Mouse (Mus musculus) lung, embryonic 15.5 days (tissue): Measurements from ENCODE around the gene Ctc1. TPM values are rescaled to one million over a fixed set of nuclear protein-coding genes. Genes with fewer than 3 reads are reported as not detected.

Source experiments
- ATAC-seq: fragments of 200-750 bp; cut with Nextera tagmentation; 2 replicates; pipeline ENCODE4 v1.8.0; 2017; ENCODE audit warnings: moderate number of reproducible peaks, borderline replicate concordance; ENCODE audit not compliant: low FRiP score, low TSS enrichment; ENCODE audit errors: extremely low read depth
- H3K27ac ChIP-seq: fragments of 300-500 bp; sonication (generic); 2 replicates; pipeline ENCODE4 v1.5.1; 2015; ENCODE audit warnings: moderate library complexity, mild to moderate bottlenecking, inconsistent platforms
- H3K27me3 ChIP-seq: fragments of 300-500 bp; sonication (generic); 2 replicates; pipeline ENCODE4 v1.6.1; 2015; ENCODE audit warnings: inconsistent platforms
- H3K36me3 ChIP-seq: fragments of 300-500 bp; sonication (generic); 2 replicates; pipeline ENCODE4 v1.6.1; 2015; ENCODE audit warnings: inconsistent platforms
- H3K4me1 ChIP-seq: fragments of 300-500 bp; sonication (generic); 2 replicates; pipeline ENCODE4 v1.6.1; 2015; ENCODE audit warnings: inconsistent platforms
- H3K4me2 ChIP-seq: fragments of 300-500 bp; sonication (generic); 2 replicates; pipeline ENCODE4 v1.6.1; 2015; ENCODE audit warnings: inconsistent platforms, mild to moderate bottlenecking, moderate library complexity
- H3K4me3 ChIP-seq: fragments of 300-500 bp; sonication (generic); 2 replicates; pipeline ENCODE4 v1.5.1; 2015; ENCODE audit warnings: mild to moderate bottlenecking, inconsistent platforms
- H3K9ac ChIP-seq: fragments of 300-500 bp; sonication (generic); 2 replicates; pipeline ENCODE4 v1.6.1; 2015; ENCODE audit warnings: inconsistent platforms
- H3K9me3 ChIP-seq: fragments of 300-500 bp; sonication (generic); 2 replicates; pipeline ENCODE4 v1.6.1; 2016; ENCODE audit warnings: inconsistent platforms
- WGBS: fragments of 180-500 bp; shearing (Covaris S2); methylation state at CpG from one replicate; pipeline ENCODE4 v1.1.7; 2015; 5-methylcytosine and 5-hydroxymethylcytosine counted together
- polyA plus RNA-seq: library from polyadenylated mRNA; unstranded; fragments of >200 nt; fragmentation: Nextera tagmentation; extraction: Ambion mirVana; gene quantifications from 2 replicates; pipeline ENCODE4 v1.2.1, GENCODE M21; 2015

Gene Ctc1
- polyA plus RNA-seq, 1 experiment from 2014 or later, result 53.3 TPM

DNA sequence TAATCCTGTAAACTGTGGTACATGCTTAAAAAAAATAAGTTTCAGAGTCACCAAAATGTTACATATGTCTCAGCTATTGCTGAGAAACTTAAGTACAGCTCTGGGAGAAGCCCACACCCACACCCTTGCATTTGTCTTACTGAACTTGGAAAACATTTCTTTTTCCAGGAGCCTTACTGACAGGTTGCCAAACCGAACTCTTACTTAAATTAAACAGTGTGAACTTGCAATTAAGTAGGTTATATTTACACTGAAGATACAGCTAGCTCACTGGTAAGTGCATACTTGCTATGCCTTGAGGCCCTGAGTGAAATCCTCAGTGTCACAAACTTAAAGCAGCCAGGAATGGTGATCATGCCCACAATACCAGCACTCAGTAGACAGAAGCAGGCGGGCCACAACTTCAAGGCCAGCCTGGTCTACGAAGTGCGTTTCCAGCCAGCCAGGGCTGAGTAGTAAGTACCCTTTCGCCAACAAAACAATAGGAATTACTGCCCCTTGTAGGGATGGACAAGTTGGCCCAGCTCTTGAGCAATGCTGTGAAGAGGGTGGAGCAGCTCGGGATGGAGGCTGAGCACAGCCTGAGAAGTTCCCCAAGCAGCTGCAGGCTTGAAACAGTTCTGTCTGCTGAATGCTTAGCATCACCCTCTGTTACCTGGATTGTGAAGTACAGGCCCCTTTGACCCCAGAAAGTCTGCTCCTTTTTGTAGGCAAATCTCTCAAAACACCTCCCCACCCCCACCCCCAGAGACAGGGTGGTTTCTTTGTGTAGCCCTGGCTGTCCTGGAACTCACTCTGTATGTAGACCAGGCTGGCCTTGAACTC is 58.5 kb downstream of the Ctc1 start:
- H3K4me1 ChIP-seq, result peaks cover 32% of the 10 kb centered on the region
- no peaks in the 10 kb centered on the region for H3K27me3 ChIP-seq
- H3K9ac ChIP-seq, result peak overlapping the region; percentile 44; the same call in 1 of the 2 replicates
- H3K36me3 ChIP-seq, result no peaks in the 10 kb centered on the region
- no peak for ATAC-seq
- H3K27ac ChIP-seq, result peak overlapping the region; percentile 88
- H3K4me3 ChIP-seq, result no peak overlapping the region
- H3K4me2 ChIP-seq, result peak overlapping the region; percentile 84; the same call in 1 of the 2 replicates
- 32% methylated on average over 6 of the region's 6 CpGs for WGBS
- H3K9me3 ChIP-seq, result no peaks in the 10 kb centered on the region

DNA sequence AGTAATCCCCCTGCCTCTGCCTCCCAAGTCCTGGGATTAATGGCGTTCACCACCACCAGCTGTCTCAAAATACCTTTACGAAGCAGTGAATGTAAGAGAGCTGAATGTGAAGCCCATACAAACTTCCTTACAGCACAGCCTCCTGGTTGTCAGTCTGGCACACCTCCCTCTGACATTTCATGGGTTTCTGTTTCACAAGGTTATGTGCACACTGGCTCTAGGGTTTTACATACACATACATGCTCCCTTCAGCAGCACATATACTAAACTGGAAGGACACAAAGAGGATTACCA is 59.0 kb downstream of the Ctc1 start:
- Histone ChIP-seq H3K9me3 (no peaks in the 10 kb centered on the region), H3K27ac (no peak overlapping the region), H3K9ac (no peak overlapping the region), H3K4me2 (no peak overlapping the region), H3K4me3 (no peak overlapping the region), H3K4me1 (peaks cover 32% of the 10 kb centered on the region), H3K36me3 (no peaks in the 10 kb centered on the region), H3K27me3 (no peaks in the 10 kb centered on the region)
- ATAC-seq, result no peak
- 52% methylated on average over 2 of the region's 2 CpGs for WGBS

DNA sequence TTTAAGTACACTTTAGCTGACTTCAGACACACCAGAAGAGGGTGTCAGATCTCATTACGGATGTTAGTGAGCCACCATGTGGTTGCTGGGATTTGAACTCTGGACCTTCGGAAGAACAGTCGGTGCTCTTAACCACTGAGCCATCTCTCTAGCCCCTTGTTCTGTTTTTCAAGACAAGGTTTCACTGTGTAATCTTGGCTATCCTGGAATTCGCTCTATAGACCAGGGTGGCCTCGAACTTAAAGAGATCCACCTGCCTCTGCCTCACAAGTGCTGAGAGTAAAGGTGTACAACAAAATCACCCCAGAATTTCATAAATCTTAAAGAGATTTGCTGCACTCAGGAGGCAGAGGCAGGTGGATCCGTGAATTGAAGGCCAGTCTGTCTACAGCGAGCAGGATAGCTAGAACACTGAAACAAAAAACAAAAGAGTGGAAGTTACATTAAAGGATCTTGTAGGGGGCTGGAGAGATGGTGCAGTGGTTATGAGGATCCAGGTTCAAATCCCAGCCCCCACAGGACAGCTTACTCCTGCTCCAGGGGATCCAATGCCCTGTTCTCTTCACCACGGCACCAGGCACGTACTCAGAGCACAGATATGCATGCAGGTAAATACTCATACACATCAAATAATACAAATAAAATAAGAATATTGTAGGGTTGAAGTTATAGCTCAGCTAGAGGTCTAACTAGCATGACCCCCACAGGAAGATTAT is 60.2 kb downstream of the Ctc1 start:
- Histone ChIP-seq H3K36me3 (no peaks in the 10 kb centered on the region), H3K4me1 (peaks cover 27% of the 10 kb centered on the region), H3K4me2 (no peak overlapping the region), H3K9ac (no peak overlapping the region), H3K9me3 (no peaks in the 10 kb centered on the region), H3K27ac (no peak overlapping the region), H3K4me3 (no peak overlapping the region), H3K27me3 (no peaks in the 10 kb centered on the region)
- WGBS, result 43% methylated on average over 9 of the region's 9 CpGs
- ATAC-seq, result no peak

DNA sequence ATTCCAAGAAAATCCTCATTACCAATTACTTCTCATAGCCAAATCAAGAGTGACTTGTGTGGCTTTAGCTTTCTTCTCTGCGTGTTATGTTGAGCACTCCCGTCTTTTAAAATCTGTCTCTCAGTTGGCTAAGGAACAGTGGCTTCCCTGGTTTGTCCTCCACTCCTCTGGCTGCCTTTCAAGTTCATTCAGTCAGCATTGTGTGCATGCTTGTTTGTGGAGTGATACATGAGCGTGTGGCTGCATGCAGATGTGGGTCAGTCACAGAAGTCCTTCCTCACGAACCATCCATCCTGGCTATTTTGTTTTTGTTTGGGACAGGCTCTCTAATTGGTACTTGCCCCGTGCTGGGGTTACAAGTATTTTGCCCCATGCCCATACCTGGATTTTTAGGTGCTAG is 60.9 kb downstream of the Ctc1 start:
- no peak for ATAC-seq
- 63% methylated on average over 5 of the region's 5 CpGs for WGBS
- Histone ChIP-seq H3K27me3 (no peaks in the 10 kb centered on the region), H3K4me2 (no peak overlapping the region), H3K4me3 (no peak overlapping the region), H3K27ac (no peak overlapping the region), H3K9me3 (no peaks in the 10 kb centered on the region), H3K9ac (no peak overlapping the region), H3K4me1 (peaks cover 20% of the 10 kb centered on the region), H3K36me3 (no peaks in the 10 kb centered on the region)

DNA sequence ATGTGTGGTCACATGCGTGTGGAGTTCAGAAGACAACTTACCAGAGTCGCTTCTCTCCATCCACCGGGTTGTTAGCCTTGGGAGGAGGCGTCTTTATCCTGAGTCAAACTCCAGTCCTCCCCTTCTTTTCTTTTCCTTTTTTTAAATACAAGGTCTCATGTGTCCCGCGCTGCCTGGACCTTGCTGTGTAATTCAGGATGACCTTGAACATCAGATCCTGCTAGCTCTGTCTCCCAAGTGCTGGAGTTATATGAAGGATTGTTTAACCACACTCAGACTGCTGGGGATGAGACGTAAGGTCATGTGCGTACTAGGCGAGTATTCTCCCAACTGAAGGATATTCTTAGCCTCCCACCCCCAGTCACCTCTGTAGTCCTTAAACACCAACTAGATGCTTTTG is 61.6 kb downstream of the Ctc1 start:
- Histone ChIP-seq H3K4me2 (no peak overlapping the region), H3K9ac (no peak overlapping the region), H3K4me1 (peaks cover 13% of the 10 kb centered on the region), H3K27ac (no peak overlapping the region), H3K36me3 (no peaks in the 10 kb centered on the region), H3K4me3 (no peak overlapping the region), H3K9me3 (no peaks in the 10 kb centered on the region), H3K27me3 (no peaks in the 10 kb centered on the region)
- WGBS, result 77% methylated on average over 9 of the region's 9 CpGs
- no peak for ATAC-seq

DNA sequence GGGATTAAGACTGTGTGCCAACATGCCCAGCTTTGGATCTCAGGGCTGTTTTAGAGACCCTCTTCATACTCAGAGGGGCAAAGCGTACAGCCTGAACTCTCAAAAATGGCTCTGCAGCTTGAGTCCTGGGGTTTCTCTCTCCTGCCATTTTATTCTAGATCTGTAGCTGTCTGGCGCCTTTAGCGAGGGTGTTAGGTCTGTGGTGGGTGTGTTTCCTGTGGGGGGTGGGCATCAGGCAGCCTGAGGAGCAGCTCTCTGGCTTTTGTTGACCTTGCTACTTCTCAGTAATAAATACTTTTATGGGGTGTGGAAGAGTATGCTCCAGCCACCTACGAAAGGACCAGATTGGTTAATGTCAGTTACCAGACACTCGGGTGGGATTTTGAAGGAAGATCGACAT is 62.3 kb downstream of the Ctc1 start:
- Histone ChIP-seq H3K9ac (no peak overlapping the region; the same call in 1 of the 2 replicates), H3K9me3 (no peaks in the 10 kb centered on the region), H3K27ac (no peak overlapping the region), H3K4me2 (no peak overlapping the region), H3K27me3 (no peaks in the 10 kb centered on the region), H3K4me1 (peaks cover 5% of the 10 kb centered on the region; the same call in 1 of the 2 replicates), H3K36me3 (no peaks in the 10 kb centered on the region), H3K4me3 (no peak overlapping the region)
- WGBS, result 70% methylated on average over 6 of the region's 6 CpGs
- ATAC-seq, result no peak

DNA sequence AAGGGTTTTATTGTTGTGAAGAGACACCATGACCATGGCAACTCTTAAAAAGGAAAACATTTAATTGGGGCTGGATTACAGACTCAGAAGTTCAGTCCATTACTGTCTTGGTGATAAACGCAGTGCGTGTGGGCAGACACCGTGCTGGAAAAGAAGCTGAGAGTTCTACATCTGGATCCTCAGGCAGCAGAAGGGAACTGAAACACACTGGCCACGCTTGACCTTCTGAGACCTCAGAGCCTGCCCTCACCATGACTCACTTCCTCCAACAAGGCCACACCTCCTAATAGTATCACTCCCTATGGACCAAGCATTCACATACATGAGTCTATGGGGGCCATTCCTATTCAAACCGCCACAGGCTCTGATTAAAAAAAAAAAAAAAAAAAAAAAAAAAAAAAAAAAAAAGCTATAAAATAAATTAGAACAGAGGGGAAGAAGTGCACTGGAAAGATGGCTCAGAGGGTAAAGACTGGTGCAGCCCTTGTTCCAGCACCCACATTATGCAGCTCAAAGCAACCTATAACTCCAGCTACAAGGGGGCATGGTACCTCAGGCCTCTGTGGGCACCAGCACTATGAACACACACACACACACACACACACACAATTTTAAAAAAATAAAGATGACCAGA is 63.2 kb downstream of the Ctc1 start:
- Histone ChIP-seq H3K9ac (no peak overlapping the region), H3K27me3 (no peaks in the 10 kb centered on the region), H3K9me3 (no peaks in the 10 kb centered on the region), H3K4me2 (no peak overlapping the region), H3K4me3 (no peak overlapping the region), H3K27ac (no peak overlapping the region), H3K36me3 (no peaks in the 10 kb centered on the region), H3K4me1 (peaks cover 5% of the 10 kb centered on the region; the same call in 1 of the 2 replicates)
- WGBS, result 72% methylated on average over 5 of the region's 5 CpGs
- no peak for ATAC-seq

DNA sequence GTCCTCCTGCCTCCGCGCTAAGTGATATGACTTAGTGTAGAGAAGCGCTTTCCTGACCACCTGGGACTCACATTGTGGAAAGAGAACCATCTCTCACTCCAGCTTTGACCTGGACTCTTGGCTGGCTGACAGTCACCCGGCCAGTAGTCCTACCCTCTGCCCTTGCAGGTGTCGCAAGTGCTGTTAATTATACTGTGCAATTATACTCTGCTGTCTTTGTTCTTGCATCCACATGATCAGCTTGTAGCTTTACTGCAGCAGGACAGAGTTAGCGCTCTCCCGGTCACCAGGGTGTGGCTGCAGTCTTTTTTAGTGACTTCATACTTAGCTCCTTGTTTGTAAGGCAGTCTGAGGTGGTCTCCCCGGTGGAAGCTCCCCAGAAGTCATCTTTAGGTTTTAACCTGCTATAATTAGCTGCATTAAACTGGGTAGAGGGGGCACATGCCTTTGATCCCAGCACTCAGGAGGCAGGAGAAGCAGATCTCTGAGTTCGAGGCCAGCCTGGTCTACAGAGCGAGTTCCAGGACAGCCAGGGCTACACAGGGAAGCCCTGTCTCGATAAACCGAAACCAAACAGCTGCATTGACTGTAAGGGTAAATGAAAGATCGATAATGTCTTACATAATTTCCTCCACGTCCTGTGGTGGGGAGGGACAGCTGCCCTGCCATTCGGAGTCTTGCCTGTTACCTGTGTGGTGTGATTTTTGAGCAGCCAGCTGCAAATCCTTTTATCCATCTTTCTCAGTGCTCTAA is 64.6 kb downstream of the Ctc1 start:
- no peak overlapping the region for H3K4me2 ChIP-seq
- 71% methylated on average over 15 of the region's 15 CpGs for WGBS
- H3K27ac ChIP-seq, result no peak overlapping the region
- no peak for ATAC-seq
- no peak overlapping the region for H3K9ac ChIP-seq
- no peak overlapping the region for H3K4me3 ChIP-seq
- no peaks in the 10 kb centered on the region for H3K9me3 ChIP-seq
- H3K27me3 ChIP-seq, result no peaks in the 10 kb centered on the region
- H3K36me3 ChIP-seq, result no peaks in the 10 kb centered on the region
- no peaks in the 10 kb centered on the region for H3K4me1 ChIP-seq

DNA sequence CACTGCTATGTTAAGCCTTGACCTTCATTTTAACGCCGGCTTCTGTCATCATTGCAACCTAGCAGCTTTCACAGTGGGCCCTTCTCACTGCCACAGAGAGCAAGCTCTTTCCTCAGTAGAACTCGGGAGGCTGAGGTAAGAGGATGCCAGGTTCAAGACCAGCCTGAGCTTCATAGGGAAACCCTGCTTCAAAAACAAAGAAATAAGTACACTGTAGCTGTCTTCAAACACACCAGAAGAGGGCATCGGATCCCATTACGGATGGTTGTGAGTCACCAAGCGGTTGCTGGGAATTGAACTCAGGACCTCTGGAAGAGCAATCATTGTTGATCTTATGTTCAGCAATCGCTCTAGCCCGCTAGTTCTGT is 65.1 kb downstream of the Ctc1 start:
- no peak overlapping the region for H3K4me2 ChIP-seq
- H3K9ac ChIP-seq, result no peak overlapping the region
- no peak overlapping the region for H3K4me3 ChIP-seq
- H3K9me3 ChIP-seq, result no peaks in the 10 kb centered on the region
- no peak for ATAC-seq
- H3K27ac ChIP-seq, result no peak overlapping the region
- H3K4me1 ChIP-seq, result no peaks in the 10 kb centered on the region
- 82% methylated on average over 8 of the region's 8 CpGs for WGBS
- no peaks in the 10 kb centered on the region for H3K36me3 ChIP-seq
- no peaks in the 10 kb centered on the region for H3K27me3 ChIP-seq

DNA sequence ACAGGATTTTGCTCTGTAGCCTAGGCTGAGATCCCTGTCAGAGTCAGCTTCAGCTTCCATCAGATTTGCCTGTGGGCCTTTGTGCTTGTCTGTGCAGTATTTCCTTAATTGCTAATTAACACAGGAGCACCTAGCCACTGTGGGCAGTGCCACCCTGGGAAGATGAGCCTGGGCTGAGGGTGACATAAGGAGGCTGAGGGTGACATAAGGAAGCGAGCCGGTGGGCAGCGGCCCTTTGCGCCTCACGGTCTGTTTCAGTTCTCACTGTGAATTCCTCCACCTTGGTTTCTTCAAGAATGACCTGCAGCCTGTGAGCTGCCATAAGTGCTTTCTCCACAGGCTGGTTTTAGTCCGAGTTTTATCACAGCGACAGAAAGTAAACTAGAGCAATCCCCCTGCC is 65.9 kb downstream of the Ctc1 start:
- Histone ChIP-seq H3K4me2 (no peak overlapping the region), H3K4me3 (no peak overlapping the region), H3K9ac (no peak overlapping the region), H3K27ac (no peak overlapping the region), H3K27me3 (no peaks in the 10 kb centered on the region), H3K4me1 (no peaks in the 10 kb centered on the region), H3K9me3 (no peaks in the 10 kb centered on the region), H3K36me3 (no peaks in the 10 kb centered on the region)
- ATAC-seq, result no peak
- 80% methylated on average over 7 of the region's 7 CpGs for whole genome bisulfite sequencing

DNA sequence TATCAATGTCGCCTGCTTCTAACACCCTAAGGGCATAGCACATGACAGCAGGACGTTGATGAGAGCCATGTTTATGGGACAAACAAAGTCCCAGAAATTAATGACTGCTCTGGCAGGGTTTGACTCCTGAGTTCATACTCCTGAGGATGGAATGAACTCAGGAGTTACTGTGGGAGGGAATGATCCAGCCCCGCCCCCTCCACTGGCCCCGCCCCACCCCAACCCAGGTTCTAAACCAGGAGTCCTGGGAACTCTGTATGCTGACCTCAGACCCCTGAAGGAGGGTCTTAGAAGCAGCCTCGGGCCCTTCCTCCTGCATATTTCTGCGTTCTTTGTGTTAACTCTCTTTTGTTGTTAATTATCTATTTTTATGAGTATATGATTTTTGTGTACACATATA is 69.9 kb downstream of the Ctc1 start:
- Histone ChIP-seq H3K27ac (no peak overlapping the region), H3K27me3 (no peaks in the 10 kb centered on the region), H3K9ac (no peak overlapping the region), H3K36me3 (peaks cover 3% of the 10 kb centered on the region; the same call in 1 of the 2 replicates), H3K4me1 (peaks cover 19% of the 10 kb centered on the region), H3K4me2 (no peak overlapping the region), H3K9me3 (no peaks in the 10 kb centered on the region), H3K4me3 (no peak overlapping the region)
- ATAC-seq, result no peak
- 68% methylated on average over 6 of the region's 6 CpGs for WGBS
